Mouse (Mus musculus): Measurements from ENCODE around the gene Pyroxd2. TPM values are rescaled to one million over a fixed set of nuclear protein-coding genes. Genes with fewer than 3 reads are reported as not detected.
"Not testable (repeated sequence)": the region's sequence is repeated elsewhere in the genome, so short reads cannot be mapped to it uniquely, and the experiment has no call there.

Gene Pyroxd2
- total RNA-seq, 2 experiments from 2014 or later = 5.0 to 5.5 TPM

- no peak for DNase-seq
- intact Hi-C loops (cut with DNase I) = no loop called here
Measured at GRCm38 (mm10) chr19:42699426-42699825, 53.1 kb downstream of the Pyroxd2 start.

DNA sequence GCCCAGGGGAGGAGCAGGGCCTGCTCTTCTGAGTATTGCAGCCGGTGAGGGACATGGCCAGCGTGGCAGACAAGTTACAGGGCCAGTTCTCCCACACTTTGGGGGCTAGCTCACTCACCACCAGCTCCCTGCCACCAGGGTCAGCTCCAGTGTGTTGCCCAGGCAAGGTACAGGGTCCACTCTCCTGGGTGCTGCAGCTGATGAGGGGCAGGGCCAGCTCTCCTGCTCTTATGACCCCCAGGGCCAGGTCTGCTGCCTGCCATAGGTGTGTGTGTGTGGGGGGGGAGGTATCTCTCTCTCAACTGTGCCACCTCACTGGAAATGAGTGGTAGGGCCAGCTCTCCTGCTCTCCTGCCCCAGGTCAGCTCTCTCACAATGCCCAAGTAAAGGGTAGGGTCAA, 54.0 kb downstream of the Pyroxd2 start:
- no peak for DNase-seq
- intact Hi-C loops (cut with DNase I) = no loop called here

- DNase-seq = no peak
- intact Hi-C loops (cut with DNase I) = no loop called here
Measured at GRCm38 (mm10) chr19:42697336-42697735, 55.2 kb downstream of the Pyroxd2 start.

GRCm38 (mm10) chr19:42690256-42690655, 62.3 kb downstream of the Pyroxd2 start:
- no peak for DNase-seq
- intact Hi-C loops (cut with DNase I) = no loop called here

- intact Hi-C loops (cut with DNase I) = no loop called here
- DNase-seq = no peak
Measured at GRCm38 (mm10) chr19:42689786-42690185, 62.8 kb downstream of the Pyroxd2 start.

DNA sequence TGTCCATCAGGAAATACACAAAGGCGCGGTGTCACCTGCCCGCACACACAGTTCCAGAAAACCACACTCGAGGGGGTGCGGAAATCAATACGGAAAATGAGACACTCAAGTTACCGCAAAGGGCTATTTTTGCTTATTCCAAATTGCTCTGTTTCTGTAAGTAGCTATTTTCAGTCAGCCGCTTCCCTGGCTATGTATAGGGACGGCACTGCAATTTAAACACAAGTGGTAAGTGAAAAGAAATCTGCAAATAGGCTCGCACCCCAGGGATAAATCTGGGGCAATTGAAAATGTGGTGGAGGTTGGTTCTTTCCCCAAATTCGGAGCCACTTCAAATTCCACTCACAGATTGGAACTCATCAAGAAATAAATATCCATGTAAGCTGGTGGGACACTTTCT, 63.3 kb downstream of the Pyroxd2 start:
- intact Hi-C loops (cut with DNase I) = no loop called here
- DNase-seq = no peak

DNA sequence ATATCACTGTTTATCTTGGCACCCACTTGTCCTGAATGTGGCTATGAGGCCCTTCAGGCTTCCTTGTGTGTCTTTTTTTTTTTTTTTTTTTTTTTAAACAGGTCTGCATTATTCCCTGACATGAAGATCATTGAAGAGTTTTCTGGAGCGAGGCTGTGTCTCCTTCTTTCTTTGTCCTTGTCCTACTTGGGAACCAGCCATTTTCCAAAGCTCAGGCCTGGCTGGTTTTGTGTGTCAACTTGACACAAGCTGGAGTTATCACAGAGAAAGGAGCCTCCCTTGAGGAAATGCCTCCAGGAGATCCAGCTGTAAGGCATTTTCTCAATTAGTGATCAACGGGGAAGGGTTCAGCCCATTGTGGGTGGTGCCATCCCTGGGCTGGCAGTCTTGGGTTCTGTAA, 69.8 kb downstream of the Pyroxd2 start:
- intact Hi-C loops (cut with DNase I); DNase-seq: not testable (repeated sequence)

DNA sequence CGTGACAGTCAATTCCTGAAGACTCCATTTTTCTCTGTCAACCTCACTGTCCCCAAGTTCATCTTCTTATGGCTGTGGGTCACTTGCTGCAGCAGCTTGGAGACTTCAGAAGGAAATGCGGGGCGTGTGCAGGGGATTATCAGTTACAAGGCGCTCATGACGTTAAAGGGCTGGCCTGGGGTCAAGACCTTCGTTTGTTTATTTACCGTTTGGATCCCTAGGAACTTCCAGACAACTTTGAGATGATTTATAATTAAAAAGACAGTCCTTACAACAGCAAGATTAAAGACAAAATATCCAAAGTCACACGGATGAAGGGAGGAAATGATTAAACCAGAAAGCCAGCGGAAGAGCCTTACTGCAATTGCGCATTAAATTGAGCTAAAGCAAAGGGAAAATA, 74.4 kb downstream of the Pyroxd2 start:
- no peak for DNase-seq
- intact Hi-C loops (cut with DNase I) = no loop called here

- intact Hi-C loops (cut with DNase I) = no loop called here
- no peak for DNase-seq
Measured at GRCm38 (mm10) chr19:42677452-42677851, 75.1 kb downstream of the Pyroxd2 start.

GRCm38 (mm10) chr19:42676931-42677330, 75.6 kb downstream of the Pyroxd2 start:
- intact Hi-C loops (cut with DNase I) = no loop called here
- no peak for DNase-seq

Other genes starting within 250 kb of the Pyroxd2 start
- 10 to 100 TPM; 17.6 to 21.0 TPM for gene R3hcc1l, start 234.0 kb downstream of the Pyroxd2 start, total RNA-seq (2021)
- 1 to 10 TPM; 1.3 to 1.8 TPM for gene Loxl4, start 140.0 kb downstream of the Pyroxd2 start, total RNA-seq (2021)
- gene Hps1, start 27.2 kb upstream of the Pyroxd2 start, total RNA-seq (2021) = 1 to 10 TPM; 2.0 to 3.6 TPM